Mouse (Mus musculus) midbrain, embryonic 14.5 days (tissue): Measurements from ENCODE around the gene Pik3r2. TPM values are rescaled to one million over a fixed set of nuclear protein-coding genes. Genes with fewer than 3 reads are reported as not detected.

ENCODE experiments used
- ATAC-seq: fragments of 200-750 bp; cut with Nextera tagmentation; 2 replicates; pipeline ENCODE4 v1.8.0; 2017; ENCODE audit warnings: moderate number of reproducible peaks, moderate library complexity; ENCODE audit not compliant: low FRiP score, low TSS enrichment
- DNase-seq: peaks from one replicate; pipeline ENCODE4 v3.0.0-alpha.2; 2015
- H3K27ac ChIP-seq: fragments of 300-500 bp; sonication (generic); replicated peaks from 2 replicates; pipeline ENCODE4 v1.5.1; 2014; ENCODE audit warnings: mild to moderate bottlenecking, low read depth, low read length, moderate library complexity
- H3K27me3 ChIP-seq: fragments of 300-500 bp; sonication (generic); 2 replicates; pipeline ENCODE4 v1.6.1; 2014; ENCODE audit warnings: low read length, control low read depth, mixed read lengths; ENCODE audit not compliant: control insufficient read depth, insufficient read depth
- H3K36me3 ChIP-seq: fragments of 300-500 bp; sonication (generic); 2 replicates; pipeline ENCODE4 v1.6.1; 2014; ENCODE audit warnings: low read length, control low read depth; ENCODE audit not compliant: control insufficient read depth, insufficient read depth
- H3K4me1 ChIP-seq: fragments of 300-500 bp; sonication (generic); 2 replicates; pipeline ENCODE4 v1.6.1; 2014; ENCODE audit warnings: mild to moderate bottlenecking, antibody characterized with exemption, low read length, control low read depth; ENCODE audit not compliant: control insufficient read depth, insufficient read depth
- H3K4me2 ChIP-seq: fragments of 300-500 bp; sonication (generic); 2 replicates; pipeline ENCODE4 v1.6.1; 2014; ENCODE audit warnings: mild to moderate bottlenecking, low read length, moderate library complexity
- H3K4me3 ChIP-seq: fragments of 300-500 bp; sonication (generic); replicated peaks from 2 replicates; pipeline ENCODE4 v1.5.1; 2014; ENCODE audit warnings: low read depth, low read length
- H3K9ac ChIP-seq: fragments of 300-500 bp; sonication (generic); replicated peaks from 2 replicates; pipeline ENCODE4 v1.6.1; 2014; ENCODE audit warnings: mild to moderate bottlenecking, low read length, moderate library complexity
- H3K9me3 ChIP-seq: fragments of 300-500 bp; sonication (generic); 2 replicates; pipeline ENCODE4 v1.6.1; 2016; ENCODE audit warnings: low read length, control low read depth, mixed read lengths; ENCODE audit not compliant: control insufficient read depth
- WGBS: fragments of 180-500 bp; shearing (Covaris S2); extraction: QIAGEN DNeasy Blood & Tissue Kit; methylation state at CpG from one replicate; pipeline ENCODE4 v1.1.7; 2014; 5-methylcytosine and 5-hydroxymethylcytosine counted together
- polyA plus RNA-seq: library from polyadenylated mRNA; unstranded; fragments of >200 nt; fragmentation: Nextera tagmentation; extraction: Ambion mirVana; gene quantifications from 2 replicates; pipeline ENCODE4 v1.2.1, GENCODE M21; 2014

Gene Pik3r2
- polyA plus RNA-seq, 1 experiment from 2014 or later: 79.2 TPM

DNA sequence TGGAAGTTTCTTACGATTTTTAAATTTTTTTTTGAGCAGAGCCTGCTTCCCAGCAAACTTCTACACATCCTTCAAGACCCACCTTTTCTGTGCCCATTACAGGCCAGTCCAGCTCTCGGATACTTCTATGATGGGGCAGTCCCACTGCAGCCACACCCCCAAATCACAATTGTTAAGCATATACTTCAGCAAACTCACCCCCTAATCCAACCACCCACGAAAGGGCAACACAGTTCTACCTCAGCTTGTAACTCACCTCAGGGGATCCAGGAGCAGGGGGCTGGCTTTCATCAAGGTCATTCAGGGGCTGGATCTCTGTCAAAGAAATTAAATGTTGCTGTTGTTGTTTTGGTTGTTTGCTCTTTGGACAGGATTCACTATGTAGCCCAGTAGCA is 10.5 kb upstream of the Pik3r2 start:
- Histone ChIP-seq H3K27ac (no peak overlapping the region), H3K9me3 (no peaks in the 10 kb centered on the region), H3K9ac (no peak overlapping the region), H3K27me3 (no peaks in the 10 kb centered on the region), H3K4me1 (peaks cover 12% of the 10 kb centered on the region; the same call in 1 of the 2 replicates), H3K4me3 (no peak overlapping the region), H3K4me2 (no peak overlapping the region), H3K36me3 (peaks cover 59% of the 10 kb centered on the region)
- 97% methylated on average over 3 of the region's 3 CpGs for WGBS
- DNase-seq (no peak), ATAC-seq (no peak)

DNA sequence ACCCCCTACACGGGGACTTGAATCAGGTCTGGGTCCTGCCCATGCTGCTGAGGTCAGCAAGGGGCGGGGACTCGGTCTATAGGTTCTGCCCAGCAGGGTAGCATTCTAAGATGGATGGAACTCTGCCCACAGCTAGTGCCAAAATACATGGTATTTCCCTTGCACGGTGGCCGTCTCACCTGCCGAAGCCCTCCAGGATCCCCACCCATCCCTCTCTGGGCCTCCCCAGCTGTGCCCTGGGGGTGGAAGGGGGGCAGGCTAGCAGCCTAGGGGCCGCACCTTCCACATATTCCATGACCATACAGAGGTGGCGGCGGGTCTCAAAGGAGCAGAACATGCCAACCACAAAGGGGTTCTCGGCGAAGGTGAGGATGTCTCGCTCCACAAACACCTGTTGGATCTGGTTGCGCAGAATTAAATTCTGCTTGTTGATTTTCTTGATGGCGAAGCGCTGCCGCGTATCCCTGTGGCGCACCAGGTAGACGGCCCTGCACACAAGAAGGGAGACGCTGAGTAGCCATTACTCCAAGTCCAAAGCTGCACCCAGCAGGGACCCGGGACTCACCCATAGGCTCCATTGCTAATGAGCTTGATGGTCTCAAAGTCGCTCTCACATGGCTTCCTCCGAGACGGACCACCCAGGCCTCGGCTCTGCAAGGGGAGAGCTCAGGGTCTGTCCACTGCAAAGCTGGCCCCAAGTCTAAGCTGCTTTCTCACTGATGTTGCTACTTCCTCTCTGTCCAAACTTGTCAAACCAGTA is 10.0 kb upstream of the Pik3r2 start:
- H3K27me3 ChIP-seq: no peaks in the 10 kb centered on the region
- H3K27ac ChIP-seq: no peak overlapping the region
- H3K9me3 ChIP-seq: no peaks in the 10 kb centered on the region
- 86% methylated on average over 25 of the region's 25 CpGs for WGBS
- DNase-seq: no peak
- H3K4me3 ChIP-seq: no peak overlapping the region
- H3K4me2 ChIP-seq: no peak overlapping the region
- ATAC-seq: no peak
- H3K36me3 ChIP-seq: peaks cover 64% of the 10 kb centered on the region
- no peak overlapping the region for H3K9ac ChIP-seq
- H3K4me1 ChIP-seq: peaks cover 8% of the 10 kb centered on the region; the same call in 1 of the 2 replicates

DNA sequence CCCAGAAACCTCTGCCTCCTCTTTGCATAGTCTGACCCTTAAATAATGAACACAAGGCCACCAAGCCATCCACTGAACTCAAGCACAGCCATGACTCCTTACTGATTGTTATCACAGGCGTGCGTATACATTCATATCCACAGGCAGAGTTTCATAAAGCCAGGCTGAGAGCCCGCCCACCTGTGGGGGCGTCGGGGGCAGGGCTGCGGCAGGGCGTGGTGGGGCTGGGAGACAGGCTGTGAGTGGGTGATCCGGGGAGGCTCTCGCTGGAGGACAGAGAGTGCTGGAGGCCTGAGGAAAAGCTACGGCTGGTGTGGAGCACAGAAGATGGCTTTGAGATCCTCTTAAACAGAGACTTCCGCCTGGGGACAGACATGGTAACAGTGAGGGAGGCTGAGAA is 3.6 kb upstream of the Pik3r2 start:
- 0 out of 2 replicates have a peak overlapping the region, but pooled peaks have one; percentile 0 for H3K9ac ChIP-seq
- ATAC-seq: no peak
- 82% methylated on average over 11 of the region's 11 CpGs for WGBS
- no peak overlapping the region for H3K27ac ChIP-seq
- H3K4me3 ChIP-seq: no peak overlapping the region
- DNase-seq: no peak
- no peak overlapping the region for H3K4me2 ChIP-seq
- H3K4me1 ChIP-seq: peaks cover 19% of the 10 kb centered on the region
- H3K27me3 ChIP-seq: no peaks in the 10 kb centered on the region
- peaks cover 58% of the 10 kb centered on the region for H3K36me3 ChIP-seq
- no peaks in the 10 kb centered on the region for H3K9me3 ChIP-seq

DNA sequence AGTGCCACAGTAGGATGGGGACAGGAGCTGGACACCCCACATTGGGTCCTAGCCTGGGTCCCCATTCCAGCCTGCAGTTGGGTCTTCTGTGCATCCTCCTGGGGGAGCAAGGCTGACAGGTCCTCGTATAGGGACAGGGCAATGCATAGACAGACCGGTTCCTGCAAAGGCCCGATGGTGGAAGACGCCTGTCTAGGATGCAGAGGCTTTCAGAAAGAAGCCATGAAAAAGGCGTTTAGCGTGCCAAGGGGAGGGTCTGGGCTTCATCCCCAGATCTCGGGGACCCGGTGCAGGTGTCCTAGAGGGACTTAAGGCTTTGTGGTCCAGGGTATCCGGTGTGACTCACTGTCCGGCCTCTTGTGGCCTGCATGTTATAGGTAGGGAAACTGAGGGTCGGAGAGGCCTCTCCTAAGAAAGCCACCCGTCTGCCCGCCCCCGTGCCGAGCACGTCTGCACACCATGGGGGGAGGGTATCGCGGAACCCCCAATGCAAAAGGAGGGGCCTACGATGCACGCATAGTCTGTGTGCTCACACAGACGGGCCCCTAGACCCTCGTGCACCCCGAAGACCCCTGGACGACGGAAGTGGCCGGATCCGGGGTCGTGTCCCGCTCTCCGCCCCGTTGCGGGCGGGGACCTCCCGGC is 540 bp downstream of the Pik3r2 start:
- peaks cover 61% of the 10 kb centered on the region for H3K36me3 ChIP-seq
- ATAC-seq (no peak), DNase-seq (no peak)
- peak overlapping the region; percentile 93 for H3K4me3 ChIP-seq
- WGBS: 2% methylated on average over 34 of the region's 34 CpGs
- H3K27me3 ChIP-seq: no peaks in the 10 kb centered on the region
- H3K9ac ChIP-seq: peak overlapping the region; percentile 99
- peak overlapping the region; percentile 72 for H3K4me2 ChIP-seq
- peaks cover 25% of the 10 kb centered on the region for H3K4me1 ChIP-seq
- peak overlapping the region; percentile 97 for H3K27ac ChIP-seq
- no peaks in the 10 kb centered on the region for H3K9me3 ChIP-seq

DNA sequence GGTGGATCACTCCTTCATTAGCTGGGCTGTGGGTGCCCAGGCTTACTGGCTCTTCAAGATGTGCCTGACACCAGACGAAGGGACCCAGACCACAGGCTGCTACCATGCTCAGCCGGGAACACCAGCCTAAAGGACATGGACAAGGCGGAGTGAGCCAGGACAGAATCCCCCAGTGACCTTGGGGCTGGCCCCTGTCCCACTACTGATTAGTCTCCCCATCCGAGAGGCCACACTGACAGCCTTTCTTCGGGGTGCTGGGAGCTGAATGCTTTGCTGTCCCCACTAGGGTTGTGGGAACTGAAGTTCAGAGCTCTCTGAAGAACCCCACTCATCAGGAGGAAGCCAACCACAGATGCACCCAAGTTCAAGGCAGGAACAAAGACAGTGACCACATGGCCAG is 1.3 kb downstream of the Pik3r2 start:
- peak overlapping the region; percentile 72 for H3K4me2 ChIP-seq
- peaks cover 25% of the 10 kb centered on the region for H3K4me1 ChIP-seq
- H3K9me3 ChIP-seq: no peaks in the 10 kb centered on the region
- peak overlapping the region; percentile 93 for H3K4me3 ChIP-seq
- peaks cover 62% of the 10 kb centered on the region for H3K36me3 ChIP-seq
- DNase-seq (no peak), ATAC-seq (no peak)
- peak overlapping the region; percentile 99 for H3K9ac ChIP-seq
- no peak overlapping the region for H3K27ac ChIP-seq
- 90% methylated on average over 5 of the region's 5 CpGs for WGBS
- H3K27me3 ChIP-seq: no peaks in the 10 kb centered on the region

DNA sequence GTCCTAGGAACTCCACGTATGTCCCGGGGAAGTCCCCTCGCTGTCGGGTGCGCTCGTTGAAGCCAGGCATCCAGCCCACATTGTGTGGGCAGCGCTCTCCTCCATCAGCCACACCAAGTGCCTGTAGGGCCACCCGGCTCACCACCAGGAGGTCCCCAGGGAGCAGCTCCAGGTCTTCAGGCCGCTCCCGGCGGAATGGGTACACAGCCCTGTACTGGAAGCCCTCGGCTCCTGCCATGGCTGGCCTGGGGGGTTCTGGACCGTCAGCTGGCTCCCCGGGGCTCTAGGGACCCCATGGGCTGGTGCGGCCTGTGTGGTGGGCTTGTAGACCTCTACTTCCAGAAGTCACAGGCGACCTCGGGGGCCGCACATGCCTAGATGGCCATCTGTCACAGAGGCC is 1.8 kb downstream of the Pik3r2 start:
- WGBS: 94% methylated on average over 18 of the region's 18 CpGs
- ATAC-seq: no peak
- Histone ChIP-seq H3K4me1 (peaks cover 25% of the 10 kb centered on the region), H3K4me2 (peak overlapping the region; percentile 72), H3K36me3 (peaks cover 62% of the 10 kb centered on the region), H3K9me3 (no peaks in the 10 kb centered on the region), H3K27me3 (no peaks in the 10 kb centered on the region), H3K4me3 (no peak overlapping the region), H3K27ac (0 out of 2 replicates have a peak overlapping the region, but pooled peaks have one; percentile 37), H3K9ac (peak overlapping the region; percentile 99; the same call in 1 of the 2 replicates)
- DNase-seq: no peak

DNA sequence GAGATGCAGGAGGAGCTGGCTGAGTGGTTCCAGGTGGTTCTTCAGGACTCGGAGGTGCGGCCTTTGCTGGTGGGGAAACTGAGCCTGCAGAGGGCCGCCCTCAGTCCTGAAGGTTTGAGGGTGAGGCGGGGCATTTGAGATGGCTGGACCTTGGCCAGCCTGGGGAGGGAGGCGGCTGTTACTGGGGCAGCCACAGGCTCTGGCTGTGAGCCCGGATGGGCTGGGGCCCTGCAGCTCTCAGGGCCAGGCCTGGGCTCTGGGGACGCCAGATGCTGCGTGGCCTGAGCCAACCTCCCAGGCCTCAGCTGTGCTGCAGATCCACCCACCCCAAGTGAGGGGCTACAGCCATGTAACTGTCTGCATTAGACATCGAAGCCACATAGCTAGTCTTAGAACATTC is 2.7 kb downstream of the Pik3r2 start:
- Histone ChIP-seq H3K36me3 (peaks cover 62% of the 10 kb centered on the region), H3K27ac (0 out of 2 replicates have a peak overlapping the region, but pooled peaks have one; percentile 37), H3K9ac (0 out of 2 replicates have a peak overlapping the region, but pooled peaks have one; percentile 99), H3K4me1 (peaks cover 25% of the 10 kb centered on the region), H3K4me3 (no peak overlapping the region), H3K4me2 (peak overlapping the region; percentile 10), H3K9me3 (no peaks in the 10 kb centered on the region), H3K27me3 (no peaks in the 10 kb centered on the region)
- no peak for ATAC-seq
- 63% methylated on average over 9 of the region's 9 CpGs for WGBS
- DNase-seq: peak; percentile 72

DNA sequence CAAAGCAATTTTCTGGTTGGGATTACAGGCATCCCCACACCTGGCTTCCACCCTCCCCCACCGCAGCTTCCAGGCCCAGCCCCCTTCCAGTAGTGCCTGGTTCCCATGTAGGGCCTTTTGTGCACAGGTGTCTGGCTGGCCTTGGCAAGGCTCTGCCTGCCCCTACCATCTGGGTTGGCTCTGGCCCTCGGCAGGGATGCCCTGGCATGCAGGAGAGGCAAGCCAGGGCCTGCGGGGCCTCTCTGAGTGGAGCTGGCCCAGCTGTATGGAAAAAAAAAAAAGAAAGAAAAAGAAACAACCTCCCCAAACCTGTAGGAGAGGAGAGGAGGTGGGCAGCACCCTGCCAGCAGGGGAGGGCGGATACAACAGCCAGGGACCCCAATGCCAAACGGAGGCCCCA is 3.1 kb downstream of the Pik3r2 start:
- Histone ChIP-seq H3K4me3 (no peak overlapping the region), H3K27me3 (no peaks in the 10 kb centered on the region), H3K4me2 (peak overlapping the region; percentile 10), H3K36me3 (peaks cover 62% of the 10 kb centered on the region), H3K9me3 (no peaks in the 10 kb centered on the region), H3K27ac (0 out of 2 replicates have a peak overlapping the region, but pooled peaks have one; percentile 26), H3K9ac (0 out of 2 replicates have a peak overlapping the region, but pooled peaks have one; percentile 99), H3K4me1 (peaks cover 25% of the 10 kb centered on the region)
- WGBS: 85% methylated on average over 5 of the region's 5 CpGs
- DNase-seq: no peak
- no peak for ATAC-seq
